Mouse (Mus musculus) neural tube, embryonic 11.5 days (tissue): Measurements from ENCODE around the gene Ddr1. TPM values are rescaled to one million over a fixed set of nuclear protein-coding genes. Genes with fewer than 3 reads are reported as not detected.

ENCODE experiments used
- polyA plus RNA-seq: library from polyadenylated mRNA; unstranded; fragments of >200 nt; fragmentation: Nextera tagmentation; extraction: Ambion mirVana; gene quantifications from 2 replicates; pipeline ENCODE4 v1.2.1, GENCODE M21; 2014

The Ddr1 gene
- polyA plus RNA-seq, 1 experiment from 2014 or later = 98.1 TPM

Other genes with a start within 250 kb of the Ddr1 start
- gene H2-Q10, start 234.5 kb downstream of the Ddr1 start, polyA plus RNA-seq = 0.28 and 0.81 TPM in 2 replicates
- gene Pou5f1, start 198.6 kb downstream of the Ddr1 start, polyA plus RNA-seq = not detected in 2 replicates
- 46.8 and 54.8 TPM in 2 replicates for gene Tcf19, start 187.8 kb downstream of the Ddr1 start, polyA plus RNA-seq
- 9.4 and 10.3 TPM in 2 replicates for gene Cchcr1, start 187.5 kb downstream of the Ddr1 start, polyA plus RNA-seq
- gene Psors1c2, start 171.4 kb downstream of the Ddr1 start, polyA plus RNA-seq = 0.85 and 0.89 TPM in 2 replicates
- 0.13 TPM in 1 of 2 replicates, not detected in the other for gene Cdsn, start 152.5 kb downstream of the Ddr1 start, polyA plus RNA-seq
- gene 2300002M23Rik, start 137.2 kb downstream of the Ddr1 start, polyA plus RNA-seq = not detected in 2 replicates
- gene Sfta2, start 103.1 kb downstream of the Ddr1 start, polyA plus RNA-seq = not detected in 2 replicates
- not detected in 2 replicates for gene Gm9573, start 78.0 kb downstream of the Ddr1 start, polyA plus RNA-seq
- 0.09 TPM in 1 of 2 replicates, not detected in the other for gene Mucl3, start 60.9 kb downstream of the Ddr1 start, polyA plus RNA-seq
- 13.1 and 15.0 TPM in 2 replicates for gene Vars2, start 37.0 kb downstream of the Ddr1 start, polyA plus RNA-seq
- gene Gtf2h4, start 30.9 kb downstream of the Ddr1 start, polyA plus RNA-seq = 42.9 and 46.1 TPM in 2 replicates
- 2.0 and 2.8 TPM in 2 replicates for gene Ier3, start 117.1 kb upstream of the Ddr1 start, polyA plus RNA-seq
- gene Flot1, start 118.6 kb upstream of the Ddr1 start, polyA plus RNA-seq = 48.5 and 52.3 TPM in 2 replicates
- gene Tubb5, start 133.7 kb upstream of the Ddr1 start, polyA plus RNA-seq = 1,543 and 1,545 TPM in 2 replicates
- gene Mdc1, start 136.9 kb upstream of the Ddr1 start, polyA plus RNA-seq = 15.0 and 18.3 TPM in 2 replicates
- 47.3 and 50.3 TPM in 2 replicates for gene Nrm, start 156.7 kb upstream of the Ddr1 start, polyA plus RNA-seq
- 34.9 and 39.3 TPM in 2 replicates for gene Ppp1r18, start 161.0 kb upstream of the Ddr1 start, polyA plus RNA-seq
- 42.9 and 51.3 TPM in 2 replicates for gene Dhx16, start 175.2 kb upstream of the Ddr1 start, polyA plus RNA-seq
- gene 2310061I04Rik, start 192.8 kb upstream of the Ddr1 start, polyA plus RNA-seq = 23.7 and 28.5 TPM in 2 replicates
- gene Atat1, start 205.5 kb upstream of the Ddr1 start, polyA plus RNA-seq = 213 and 214 TPM in 2 replicates
- 67.9 and 72.0 TPM in 2 replicates for gene Mrps18b, start 211.8 kb upstream of the Ddr1 start, polyA plus RNA-seq
- gene Ppp1r10, start 211.8 kb upstream of the Ddr1 start, polyA plus RNA-seq = 48.9 and 49.3 TPM in 2 replicates